Mouse (Mus musculus) lung, postnatal 0 days (tissue): ENCODE data around the gene Adam19.

Experiments
- CTCF ChIP-seq: IDR thresholded peaks from 2 replicates; pipeline ENCODE4 v1.5.1; 2016; ENCODE audit warnings: antibody characterized with exemption, mild to moderate bottlenecking
- EP300 ChIP-seq: IDR thresholded peaks from 2 replicates; pipeline ENCODE4 v1.6.1; 2016; ENCODE audit warnings: antibody characterized with exemption, mild to moderate bottlenecking, control low read depth

DNA sequence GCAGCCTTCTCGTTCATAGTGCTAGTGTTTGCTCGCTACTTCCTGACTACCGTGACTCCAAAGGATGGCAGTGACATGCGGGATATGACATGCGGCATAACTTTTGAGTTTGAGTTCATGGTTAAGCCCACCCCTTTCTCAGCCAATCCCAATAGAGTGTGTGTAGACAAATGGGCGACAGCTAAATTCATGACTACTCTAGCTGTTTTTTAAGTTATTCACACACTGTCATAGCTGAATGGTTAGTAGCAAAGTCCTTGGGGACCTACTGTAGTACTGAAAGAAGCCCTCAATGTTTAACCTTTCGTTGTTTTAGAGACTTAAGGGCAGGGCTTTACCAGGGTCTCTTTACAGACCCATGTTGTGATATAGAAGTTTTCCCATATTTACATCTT is 70.0 kb downstream of the Adam19 start:
- TF ChIP-seq CTCF (no peak), EP300 (no peak)
